Mouse (Mus musculus) neural tube, postnatal 0 days (tissue): ENCODE data around the gene Aldh6a1. TPM values are rescaled to one million over a fixed set of nuclear protein-coding genes. Genes with fewer than 3 reads are reported as not detected.

Source experiments
- polyA plus RNA-seq: library from polyadenylated mRNA; unstranded; fragments of >200 nt; fragmentation: Nextera tagmentation; extraction: Ambion mirVana; gene quantifications from 2 replicates; pipeline ENCODE4 v1.2.1, GENCODE M21; 2015

The Aldh6a1 gene
- polyA plus RNA-seq: 44.9 and 50.0 TPM in 2 replicates

GRCm38 (mm10) chr12:84450718-84451646, at the start of gene Aldh6a1, which contains the start of gene Lin52:
Gene Aldh6a1, minus strand, starts transcription at chr12:84451004.
Gene Lin52, plus strand, starts transcription at chr12:84451422.

GRCm38 (mm10) chr12:84416834-84417604, 33.8 kb downstream of the Aldh6a1 start, which contains the start of gene Rnf113a2:
Gene Rnf113a2, plus strand, starts transcription at chr12:84417196.

GRCm38 (mm10) chr12:84408819-84409507, 41.8 kb downstream of the Aldh6a1 start, which contains the start of the genes Entpd5 and Bbof1:
Gene Entpd5, minus strand, starts transcription at chr12:84409029.
Gene Bbof1, plus strand, starts transcription at chr12:84409071.

Other genes starting within 250 kb of the Aldh6a1 start
- gene Elmsan1, start 232.1 kb downstream of the Aldh6a1 start, polyA plus RNA-seq: 3.7 and 4.1 TPM in 2 replicates
- gene Ptgr2, start 165.8 kb downstream of the Aldh6a1 start, polyA plus RNA-seq: 15.4 and 17.5 TPM in 2 replicates
- 42.4 and 46.6 TPM in 2 replicates for gene Zfp410, start 134.2 kb downstream of the Aldh6a1 start, polyA plus RNA-seq
- gene Coq6, start 89.3 kb downstream of the Aldh6a1 start, polyA plus RNA-seq: 35.3 and 37.0 TPM in 2 replicates
- gene Fam161b, start 89.2 kb downstream of the Aldh6a1 start, polyA plus RNA-seq: 10.4 and 12.4 TPM in 2 replicates
- 11.0 and 12.6 TPM in 2 replicates for gene Entpd5, start 42.0 kb downstream of the Aldh6a1 start, polyA plus RNA-seq
- 2.8 and 3.0 TPM in 2 replicates for gene Bbof1, start 41.9 kb downstream of the Aldh6a1 start, polyA plus RNA-seq
- gene Rnf113a2, start 33.8 kb downstream of the Aldh6a1 start, polyA plus RNA-seq: 20.4 and 22.0 TPM in 2 replicates
- gene Lin52, start 418 bp upstream of the Aldh6a1 start, polyA plus RNA-seq: 26.9 and 27.0 TPM in 2 replicates
- 4.6 and 7.0 TPM in 2 replicates for gene Vsx2, start 118.8 kb upstream of the Aldh6a1 start, polyA plus RNA-seq
- 10.8 and 10.9 TPM in 2 replicates for gene Abcd4, start 166.4 kb upstream of the Aldh6a1 start, polyA plus RNA-seq
- gene Vrtn, start 190.0 kb upstream of the Aldh6a1 start, polyA plus RNA-seq: not detected in 2 replicates
- 17.2 and 19.6 TPM in 2 replicates for gene Syndig1l, start 247.8 kb upstream of the Aldh6a1 start, polyA plus RNA-seq